Comparison of ENCODE assay signal across 8 mouse cellular contexts in the genomic region with DNA sequence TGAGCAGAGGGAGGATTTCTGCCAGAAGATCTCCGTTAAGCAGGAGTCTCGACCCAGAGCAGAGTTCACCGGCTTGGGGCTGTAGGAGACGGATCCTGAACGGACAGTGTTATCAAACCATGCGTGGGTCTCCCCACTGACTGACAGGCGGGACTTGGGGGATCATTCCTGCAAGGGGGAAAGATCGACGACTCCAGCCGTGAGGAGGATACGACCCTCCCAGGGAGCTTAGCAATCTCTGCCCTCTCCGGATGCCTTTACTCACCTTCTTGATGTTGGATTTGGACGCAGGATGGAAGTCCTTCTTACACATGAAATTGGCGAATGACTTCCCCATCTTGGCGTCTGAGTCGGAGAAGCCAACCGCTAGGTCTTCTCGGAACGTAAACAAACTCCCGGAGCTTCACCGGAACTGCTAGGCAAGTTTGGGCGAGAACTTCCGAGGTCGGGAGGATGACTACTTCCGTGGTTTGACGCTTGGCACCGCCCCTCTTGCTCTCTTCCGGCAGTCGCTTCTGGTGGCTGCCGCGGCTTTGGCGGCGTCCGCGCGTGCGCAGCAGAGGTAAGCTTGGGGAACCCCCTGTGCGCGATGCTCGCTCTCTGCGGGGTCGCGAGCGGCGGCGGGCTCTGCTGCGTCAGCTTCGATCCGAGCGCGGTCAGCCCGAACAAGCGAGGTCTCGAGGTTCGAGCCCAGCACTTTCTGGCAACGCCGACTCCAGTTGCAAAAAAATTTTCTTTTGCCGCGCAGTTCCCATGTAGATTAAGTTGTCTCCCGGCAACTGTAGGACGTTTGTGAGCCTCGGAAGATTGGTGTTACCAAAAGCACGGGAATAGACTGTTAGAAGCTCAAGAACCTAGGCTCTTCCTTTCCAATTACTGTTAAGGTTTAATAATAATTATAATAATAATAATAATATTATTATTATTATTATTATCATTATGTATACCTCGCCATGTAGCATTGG. TPM values are rescaled to one million over a fixed set of nuclear protein-coding genes. Genes with fewer than 3 reads are reported as not detected.
DNase-seq lines count a peak whose midpoint lies in the region; ATAC-seq and TF ChIP-seq lines count a peak whose summit lies in the region.

Scrn3 (plus strand) TSS at position 450 of the 965 bp plus-strand sequence.
Cir1 (minus strand) TSS at position 550 of the 965 bp plus-strand sequence.

- H3K27me3 ChIP-seq in CH12.LX (replicated peaks): no peaks in the 10 kb centered on the region
- H3K27me3 ChIP-seq in forebrain, embryonic 11.5 days (ENCODE audit: control insufficient read depth, insufficient read depth, low read length): no peaks in the 10 kb centered on the region
- no peaks in the 10 kb centered on the region for H3K27me3 ChIP-seq in heart, embryonic 16.5 days (ENCODE audit: control insufficient read depth, insufficient read depth, low read length)
- no peaks in the 10 kb centered on the region for H3K27me3 ChIP-seq in liver, embryonic 15.5 days
- H3K27me3 ChIP-seq in neural tube, embryonic 12.5 days (replicated peaks): no peaks in the 10 kb centered on the region

- H3K9me3 ChIP-seq in CH12.LX (replicated peaks; ENCODE audit: low read length): no peaks in the 10 kb centered on the region
- no peaks in the 10 kb centered on the region for H3K9me3 ChIP-seq in forebrain, embryonic 11.5 days (ENCODE audit: control insufficient read depth, low read length)
- H3K9me3 ChIP-seq in heart, embryonic 16.5 days (replicated peaks; ENCODE audit: control insufficient read depth, low read length): no peaks in the 10 kb centered on the region
- no peaks in the 10 kb centered on the region for H3K9me3 ChIP-seq in liver, embryonic 15.5 days (replicated peaks)
- H3K9me3 ChIP-seq in neural tube, embryonic 12.5 days: no peaks in the 10 kb centered on the region

- H3K79me2 ChIP-seq in CH12.LX (replicated peaks; ENCODE audit: control insufficient read depth, extremely low read depth, insufficient read depth, poor library complexity, severe bottlenecking): peaks cover 20% of the 10 kb centered on the region

- peak; percentile 98 for DNase-seq in CH12.LX (ENCODE audit: extremely low read depth)
- peak; percentile 94 for DNase-seq in c-Kit-positive CD71-positive TER-119-negative erythroid progenitor cells, embryonic 14.5 days (ENCODE audit: low read depth)
- DNase-seq in forebrain, embryonic 11.5 days (ENCODE audit: low spot score): peak; percentile 97
- DNase-seq in kidney, postnatal 36 days: peak; percentile 97
- DNase-seq in telencephalon, adult 2 months (ENCODE audit: low read depth, low spot score): peak; percentile 98

- H3K36me3 ChIP-seq in CH12.LX (replicated peaks in 1 of 2; ENCODE audit: control insufficient read depth in 1 of 2, insufficient read depth in 1 of 2, low read length in 1 of 2): peaks cover 19 to 36% of the 10 kb centered on the region in 2 experiments
- H3K36me3 ChIP-seq in forebrain, embryonic 11.5 days (ENCODE audit: control insufficient read depth, insufficient read depth, low read length): no peaks in the 10 kb centered on the region
- peaks cover 19% of the 10 kb centered on the region for H3K36me3 ChIP-seq in heart, embryonic 16.5 days (ENCODE audit: control insufficient read depth, insufficient read depth)
- peaks cover 40% of the 10 kb centered on the region for H3K36me3 ChIP-seq in liver, embryonic 15.5 days (replicated peaks)
- H3K36me3 ChIP-seq in neural tube, embryonic 12.5 days: peaks cover 21% of the 10 kb centered on the region

- TF ChIP-seq EP300 in CH12.LX (IDR thresholded peaks at IDR 0.05; ENCODE audit: low read length): no peak

- H3K4me2 ChIP-seq in CH12.LX (ENCODE audit: insufficient read depth, low read depth, poor library complexity, severe bottlenecking): peak within 1 kb of the TSS; percentile 94
- peak within 1 kb of the TSS; percentile 90 for H3K4me2 ChIP-seq in forebrain, embryonic 11.5 days (ENCODE audit: low read depth, low read length, severe bottlenecking)
- H3K4me2 ChIP-seq in heart, embryonic 16.5 days (ENCODE audit: low read depth, low read length): peak within 1 kb of the TSS; percentile 96
- H3K4me2 ChIP-seq in liver, embryonic 15.5 days: peak within 1 kb of the TSS; percentile 74
- peak within 1 kb of the TSS; percentile 92 for H3K4me2 ChIP-seq in neural tube, embryonic 12.5 days (replicated peaks)

- in situ Hi-C loops in CH12.LX (cut with MboI; ENCODE audit: low pct_ligation_motif_present, low pct_unique_long_range_greater_than_20kb, low sequenced_read_pairs): loop anchor here (10.0 kb wide), 1 partner anchor 92 kb away; no protein-coding TSS in a partner anchor

- no peak for TF ChIP-seq RAD21 in CH12.LX (IDR thresholded peaks at IDR 0.05; ENCODE audit: low read depth, low read length)

- H3K4me1 ChIP-seq in CH12.LX (ENCODE audit: control insufficient read depth in 1 of 2, insufficient read depth in 2 of 2): peaks cover 0 to 26% of the 10 kb centered on the region in 2 experiments; a peak in 2 of 4 replicates
- no peaks in the 10 kb centered on the region; the same call in 1 of the 2 replicates for H3K4me1 ChIP-seq in forebrain, embryonic 11.5 days (replicated peaks; ENCODE audit: control insufficient read depth, insufficient read depth, low read length)
- peaks cover 12% of the 10 kb centered on the region for H3K4me1 ChIP-seq in heart, embryonic 16.5 days (ENCODE audit: control insufficient read depth, insufficient read depth, low read length)
- peaks cover 28% of the 10 kb centered on the region for H3K4me1 ChIP-seq in liver, embryonic 15.5 days (replicated peaks)
- H3K4me1 ChIP-seq in neural tube, embryonic 12.5 days: peaks cover 11% of the 10 kb centered on the region

- H3K9ac ChIP-seq in CH12.LX (ENCODE audit: insufficient read depth, low read depth): peak within 1 kb of the TSS; percentile 80
- peak within 1 kb of the TSS; percentile 65 for H3K9ac ChIP-seq in forebrain, embryonic 11.5 days (ENCODE audit: low read length)
- H3K9ac ChIP-seq in heart, embryonic 16.5 days (ENCODE audit: low read length): peak within 1 kb of the TSS; percentile 87
- H3K9ac ChIP-seq in liver, embryonic 15.5 days: peak within 1 kb of the TSS; percentile 76
- peak within 1 kb of the TSS; percentile 69 for H3K9ac ChIP-seq in neural tube, embryonic 12.5 days

- H3K4me3 ChIP-seq in CH12.LX (replicated peaks in 1 of 3; ENCODE audit: low read depth in 2 of 3, low read length in 2 of 3, poor library complexity in 1 of 3): peak within 1 kb of the TSS; percentile 91 to 100 (median 97)
- peak within 1 kb of the TSS; percentile 77 for H3K4me3 ChIP-seq in forebrain, embryonic 11.5 days (ENCODE audit: low read depth, low read length)
- H3K4me3 ChIP-seq in heart, embryonic 16.5 days (ENCODE audit: low read length): peak within 1 kb of the TSS; percentile 96
- peak within 1 kb of the TSS; percentile 88 for H3K4me3 ChIP-seq in liver, embryonic 15.5 days (replicated peaks)
- H3K4me3 ChIP-seq in neural tube, embryonic 12.5 days: peak within 1 kb of the TSS; percentile 83

- ATAC-seq in forebrain, embryonic 11.5 days (replicated peaks; ENCODE audit: low FRiP score): peak; percentile 95
- ATAC-seq in heart, embryonic 16.5 days (replicated peaks; ENCODE audit: extremely low read depth, insufficient read depth, low FRiP score): peak; percentile 98
- ATAC-seq in liver, embryonic 15.5 days (ENCODE audit: insufficient read depth): peak; percentile 92
- peak; percentile 97 for ATAC-seq in neural tube, embryonic 12.5 days (ENCODE audit: low FRiP score, low read depth)

- TF ChIP-seq POLR2A in CH12.LX (IDR thresholded peaks at IDR 0.05; ENCODE audit: low read depth, low read length): peak; percentile 90

- peak within 1 kb of the TSS; percentile 96 for H3K27ac ChIP-seq in CH12.LX (ENCODE audit: insufficient read depth, low read depth)
- peak within 1 kb of the TSS; percentile 64; the same call in 1 of the 2 replicates for H3K27ac ChIP-seq in forebrain, embryonic 11.5 days (ENCODE audit: low read depth, low read length)
- H3K27ac ChIP-seq in heart, embryonic 16.5 days (ENCODE audit: low read length): peak within 1 kb of the TSS; percentile 94
- peak within 1 kb of the TSS; percentile 97 for H3K27ac ChIP-seq in liver, embryonic 15.5 days (replicated peaks)
- H3K27ac ChIP-seq in neural tube, embryonic 12.5 days: no peak within 1 kb of the TSS

- dilution Hi-C loops in CH12.LX (cut with MboI; ENCODE audit: extremely low pct_ligation_motif_present, extremely low pct_unique_long_range_greater_than_20kb, low sequenced_read_pairs): no loop called here

- TF ChIP-seq CTCF in CH12.LX (conservative IDR thresholded peaks at IDR 0.05 in 1 of 2, IDR thresholded peaks at IDR 0.05 in 1 of 2; ENCODE audit: low read depth in 2 of 2, low read length in 2 of 2): no peak

- WGBS in forebrain, embryonic 11.5 days: under 1% methylated on average over 64 of the region's 64 CpGs
- under 1% methylated on average over 64 of the region's 64 CpGs for WGBS in heart, embryonic 16.5 days
- WGBS in liver, embryonic 15.5 days (ENCODE audit: insufficient replicate concordance): under 1% methylated on average over 64 of the region's 64 CpGs
- WGBS in neural tube, embryonic 12.5 days: under 1% methylated on average over 64 of the region's 64 CpGs

TF ChIP-seq in CH12.LX, 34 proteins besides CTCF, POLR2A, EP300 and RAD21 (continues in another document):
- TF ChIP-seq ZMIZ1 (IDR thresholded peaks at IDR 0.05; ENCODE audit: low read depth, low read length) (no peak; the same call in 1 of the 2 replicates), E2F4 (IDR thresholded peaks at IDR 0.05; ENCODE audit: insufficient replicate concordance, low read depth, low read length) (no peak), MAX (IDR thresholded peaks at IDR 0.05; ENCODE audit: low read length) (no peak), ETS1 (conservative IDR thresholded peaks at IDR 0.05; ENCODE audit: low read depth, low read length) (no peak), CHD2 (IDR thresholded peaks at IDR 0.05; ENCODE audit: low read length) (peak; percentile 97)

RNA-seq across cellular contexts. Expression of gene Scrn3, which starts in this region (rescaled TPM):
- 6.0 and 6.6 TPM in 2 replicates for total RNA-seq in CH12.LX (2012; rRNA removed)
- total RNA-seq in CH12.LX (2014; rRNA removed): 10.2 and 11.1 TPM in 2 replicates
- polyA plus RNA-seq in CH12.LX (2012; ENCODE audit: insufficient read length, low read depth): 14.8 and 19.2 TPM in 2 replicates
- polyA plus RNA-seq in forebrain, embryonic 11.5 days (2014; fragmentation: Nextera tagmentation; extraction: Ambion mirVana): 11.7 and 14.0 TPM in 2 replicates
- 15.6 and 19.2 TPM in 2 replicates for polyA plus RNA-seq in heart, embryonic 16.5 days (2015; fragmentation: Nextera tagmentation; extraction: Ambion mirVana)
- 27.9 and 28.5 TPM in 2 replicates for polyA plus RNA-seq in liver, embryonic 15.5 days (2015; fragmentation: Nextera tagmentation; extraction: Ambion mirVana)
- 11.2 and 12.3 TPM in 2 replicates for polyA plus RNA-seq in neural tube, embryonic 12.5 days (2016; fragmentation: Nextera tagmentation; extraction: Ambion mirVana)

RNA-seq across cellular contexts. Expression of gene Cir1, which starts in this region (rescaled TPM):
- total RNA-seq in CH12.LX (2012; rRNA removed) (4.8 and 5.2 TPM in 2 replicates), CH12.LX (2014; rRNA removed) (3.8 and 4.6 TPM in 2 replicates)
- 14.3 and 15.6 TPM in 2 replicates for polyA plus RNA-seq in CH12.LX (2012; ENCODE audit: insufficient read length, low read depth)
- polyA plus RNA-seq in forebrain, embryonic 11.5 days (2014; fragmentation: Nextera tagmentation; extraction: Ambion mirVana): 18.2 and 18.6 TPM in 2 replicates
- 13.3 and 14.2 TPM in 2 replicates for polyA plus RNA-seq in heart, embryonic 16.5 days (2015; fragmentation: Nextera tagmentation; extraction: Ambion mirVana)
- 14.1 and 17.4 TPM in 2 replicates for polyA plus RNA-seq in liver, embryonic 15.5 days (2015; fragmentation: Nextera tagmentation; extraction: Ambion mirVana)
- polyA plus RNA-seq in neural tube, embryonic 12.5 days (2016; fragmentation: Nextera tagmentation; extraction: Ambion mirVana): 23.9 and 24.6 TPM in 2 replicates
